Mouse (Mus musculus) cerebellum, adult 2 months (tissue): ENCODE results near the gene Rpl23.

Experiments
- CTCF ChIP-seq: fragments of 200-500 bp; IDR thresholded peaks from 2 replicates; pipeline ENCODE4 v1.5.1; 2011; ENCODE audit warnings: low read depth, mild to moderate bottlenecking, control low read depth, low read length, moderate library complexity, borderline replicate concordance; ENCODE audit not compliant: insufficient read depth
- POLR2A ChIP-seq: fragments of 200-500 bp; IDR thresholded peaks from 2 replicates; pipeline ENCODE4 v1.6.1; 2011; ENCODE audit warnings: low read length, control low read depth, borderline replicate concordance; ENCODE audit not compliant: insufficient read depth

GRCm38 (mm10) chr11:97818003-97818402, 35.8 kb upstream of the Rpl23 start:
- TF ChIP-seq POLR2A (no peak), CTCF (no peak)
